Mouse (Mus musculus) gastrocnemius, adult 18-20 months (tissue): ENCODE results near the gene Pnmal2. TPM values are rescaled to one million over a fixed set of nuclear protein-coding genes. Genes with fewer than 3 reads are reported as not detected.
"Not testable (repeated sequence)": the region's sequence is repeated elsewhere in the genome, so short reads cannot be mapped to it uniquely, and the experiment has no call there.

Experiments used
- DNase-seq: peaks from one replicate; pipeline ENCODE4 v3.0.0; 2021; ENCODE audit warnings: low spot score
- total RNA-seq, 2 experiments: library from RNA; stranded (reverse); gene quantifications; 2 replicates each; pipeline ENCODE4 v1.2.3; 2021

Pnmal2 gene
- total RNA-seq, 2 experiments from 2014 or later: 0.50 to 0.64 TPM

DNA sequence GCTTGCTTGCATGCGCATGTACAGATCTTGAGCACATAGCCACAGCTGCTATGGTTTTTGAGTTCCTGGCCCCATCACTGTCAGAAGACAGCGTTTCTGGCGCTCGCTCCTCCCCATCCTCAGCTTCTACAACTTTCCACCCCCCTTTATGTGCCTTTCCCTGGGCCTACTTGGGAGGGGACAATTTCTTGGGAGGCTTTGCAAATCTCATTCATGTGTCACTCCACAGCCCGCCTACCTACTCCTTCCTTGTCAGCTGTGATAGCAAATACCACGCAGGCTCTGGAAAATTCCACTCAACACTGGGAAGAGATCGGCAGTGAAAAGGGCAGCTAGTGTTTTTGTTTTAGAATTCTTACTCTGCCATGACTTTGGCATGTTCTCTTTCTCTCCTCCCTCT lies 4.2 kb upstream of the Pnmal2 start:
- DNase-seq: no peak

DNA sequence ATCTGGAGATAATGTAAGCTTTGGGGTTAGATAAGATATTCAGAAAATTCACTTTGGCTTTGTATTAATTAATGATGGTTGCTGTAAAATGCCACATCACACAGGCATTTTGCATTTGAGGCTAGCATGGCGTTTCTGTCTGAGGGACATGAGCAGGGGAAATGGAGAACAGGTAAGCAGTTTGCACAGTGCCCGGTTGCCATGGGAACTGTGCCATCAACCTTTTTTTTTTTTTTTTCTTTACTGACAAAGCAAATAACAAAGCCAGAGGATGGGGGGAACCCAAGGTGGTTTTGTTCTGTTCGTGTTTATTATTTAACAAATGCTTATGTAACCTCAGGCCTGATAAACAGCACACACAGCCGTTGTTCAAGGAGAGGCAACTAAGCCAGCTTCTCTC lies 1.6 kb upstream of the Pnmal2 start:
- DNase-seq: no peak

DNA sequence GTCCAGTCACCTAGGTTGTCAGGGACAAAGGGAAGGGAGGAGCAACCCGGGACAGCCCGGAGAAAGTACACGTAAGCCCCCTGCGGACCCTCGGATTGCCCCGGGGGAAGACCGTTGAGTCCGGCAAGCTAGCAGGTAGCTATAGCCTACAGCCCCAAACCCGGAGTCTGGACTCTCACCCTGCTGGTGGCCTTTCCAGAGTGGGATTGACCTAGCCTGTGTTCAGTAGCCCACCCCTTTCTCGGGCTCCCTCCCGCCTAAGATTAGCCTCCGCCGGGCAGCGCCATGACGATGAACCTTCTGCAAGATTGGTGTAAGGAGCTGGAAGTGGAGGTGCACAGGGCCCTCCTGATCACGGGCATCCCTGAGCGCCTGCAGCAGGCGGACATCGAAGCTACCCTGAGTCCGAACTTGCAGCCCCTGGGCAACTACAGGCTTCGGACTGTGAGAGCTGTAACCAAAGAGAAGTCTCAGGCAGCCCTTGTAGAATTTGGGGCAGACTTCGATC lies 380 bp downstream of the Pnmal2 start:
- DNase-seq: no peak

DNA sequence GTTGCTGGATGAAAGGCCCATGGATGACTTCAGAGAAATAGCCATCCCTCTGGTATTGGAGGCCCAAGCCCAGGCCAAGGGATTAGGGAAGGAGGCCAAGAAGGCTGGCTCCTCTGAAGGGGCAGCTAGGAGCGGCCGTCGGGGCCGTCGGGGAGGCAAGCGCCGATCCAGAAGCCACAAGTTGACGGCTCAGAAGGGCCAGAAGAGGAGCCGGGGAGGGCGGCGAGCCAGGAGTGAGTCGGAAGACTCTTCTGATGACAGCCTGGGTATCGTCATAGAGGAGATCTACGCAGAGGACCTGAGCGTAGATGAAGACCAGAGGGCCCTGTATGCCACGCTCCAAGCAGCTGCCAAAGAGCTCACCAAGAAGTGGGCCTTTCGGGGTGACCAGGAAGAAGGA lies 937 bp downstream of the Pnmal2 start:
- DNase-seq: no peak

DNA sequence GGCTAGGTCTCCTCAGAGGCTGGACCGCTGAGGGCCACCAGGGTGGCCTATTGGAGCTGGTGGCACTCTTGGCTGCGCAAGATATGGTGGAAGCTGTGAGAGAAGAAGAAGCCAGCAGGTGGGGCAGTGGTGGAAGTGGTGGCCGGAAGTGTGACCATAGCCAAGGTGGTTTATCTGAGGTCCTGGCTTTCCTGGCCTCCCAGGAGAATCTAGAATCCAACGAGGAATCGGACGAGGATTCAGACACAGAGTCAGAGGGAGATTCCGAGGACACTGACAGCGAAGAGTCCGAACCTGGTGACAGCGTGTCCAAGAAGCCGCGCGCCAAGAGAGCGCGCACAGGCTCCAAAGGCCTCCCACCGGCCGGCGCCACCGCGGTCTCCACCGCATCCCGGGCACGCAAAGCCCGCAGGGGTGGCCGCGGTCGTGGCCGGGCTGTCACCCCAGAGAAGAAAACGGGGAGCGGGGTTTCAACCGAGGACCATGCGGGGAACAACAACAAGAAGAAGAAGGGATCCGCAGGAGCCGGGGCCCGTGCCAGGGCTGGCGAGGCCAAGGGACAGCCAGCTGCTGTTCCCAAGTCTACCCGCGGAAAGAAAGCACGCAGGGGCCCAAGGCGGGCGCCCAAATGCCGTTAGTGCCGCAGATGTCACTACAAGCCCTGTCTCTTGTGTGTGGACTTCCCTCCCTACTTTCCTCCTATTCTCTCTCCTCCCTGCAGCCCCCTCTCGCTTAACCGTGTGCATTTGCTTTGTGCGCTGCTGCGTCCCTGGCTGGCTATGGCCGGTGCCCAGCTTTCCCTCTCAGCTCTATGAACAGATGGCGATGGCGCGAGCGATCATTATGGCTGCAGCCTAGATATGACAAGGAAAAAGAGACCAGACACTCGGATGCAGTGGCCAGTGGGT lies 2.2 kb downstream of the Pnmal2 start:
- no peak for DNase-seq

DNA sequence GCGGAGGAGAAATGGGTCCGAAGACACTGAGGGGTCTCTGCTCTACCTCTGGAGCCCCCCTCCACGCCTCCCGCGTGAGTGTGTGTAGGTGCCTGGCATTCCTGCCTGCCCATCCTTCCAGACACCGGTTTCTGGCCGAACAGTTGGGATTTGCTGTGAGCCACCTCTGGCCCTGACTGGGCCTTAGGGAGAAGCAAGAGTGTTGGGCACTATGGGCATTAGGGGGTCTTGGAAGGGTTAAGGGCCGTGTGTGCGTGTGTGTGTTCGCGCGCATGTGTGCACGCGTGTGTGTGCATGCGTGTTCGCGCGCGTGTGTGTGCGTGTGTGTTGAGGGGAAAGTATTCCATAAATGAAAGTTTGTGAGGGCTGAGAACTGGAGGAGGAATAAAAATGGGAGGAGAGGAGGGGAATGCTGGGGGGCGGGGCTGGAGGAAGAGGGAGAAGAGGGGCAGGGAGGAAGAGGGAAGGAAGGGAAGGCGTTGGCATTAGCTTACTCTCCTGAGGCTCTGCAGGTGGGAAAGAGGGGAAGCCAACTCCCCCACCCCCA lies 2.9 kb downstream of the Pnmal2 start:
- no peak for DNase-seq

DNA sequence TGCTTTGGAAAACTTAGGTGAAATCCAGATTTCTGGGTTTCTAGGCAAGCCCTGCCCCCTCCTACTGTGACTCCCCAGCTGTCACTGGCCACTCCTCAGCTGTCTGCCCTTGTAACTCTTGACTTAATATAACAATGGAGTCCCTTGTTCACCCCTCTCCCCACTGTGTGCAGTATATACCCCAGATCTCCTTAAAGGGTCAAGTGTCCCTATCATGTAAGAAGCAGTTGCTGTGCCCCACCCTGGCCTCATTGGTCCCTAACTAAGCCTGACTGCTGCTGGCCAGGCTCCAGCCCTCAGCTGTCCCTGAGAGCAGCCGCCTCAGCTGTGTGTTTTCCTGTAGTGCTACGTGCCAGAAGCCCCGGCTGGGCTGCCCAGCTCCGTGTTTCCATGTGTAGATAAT lies 3.5 kb downstream of the Pnmal2 start:
- DNase-seq: no peak

DNA sequence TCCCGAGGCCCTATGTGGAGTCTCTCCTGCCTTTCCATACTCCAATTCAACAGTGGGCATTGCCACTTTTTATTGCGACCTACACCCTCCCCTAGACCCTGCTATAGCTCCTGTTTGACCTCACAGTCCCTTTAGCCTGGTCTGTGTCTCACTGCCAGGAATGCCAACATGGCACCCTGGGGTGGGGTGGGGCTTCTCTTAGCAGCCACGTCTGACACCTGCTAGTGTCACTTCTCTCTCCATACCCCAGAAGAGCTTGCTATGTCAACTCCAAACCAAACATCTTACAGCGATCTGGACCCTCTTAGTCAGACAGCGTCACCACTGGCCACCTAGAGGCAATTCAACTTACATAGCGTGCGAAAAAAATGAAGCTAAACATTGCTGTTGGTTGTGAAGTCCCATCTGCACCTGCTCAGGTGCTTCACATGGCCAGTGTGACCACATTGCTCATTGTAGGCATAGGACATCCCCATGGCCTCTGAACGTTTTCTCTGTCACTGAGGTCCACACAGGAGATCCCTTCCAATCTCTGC lies 4.5 kb downstream of the Pnmal2 start:
- no peak for DNase-seq

DNA sequence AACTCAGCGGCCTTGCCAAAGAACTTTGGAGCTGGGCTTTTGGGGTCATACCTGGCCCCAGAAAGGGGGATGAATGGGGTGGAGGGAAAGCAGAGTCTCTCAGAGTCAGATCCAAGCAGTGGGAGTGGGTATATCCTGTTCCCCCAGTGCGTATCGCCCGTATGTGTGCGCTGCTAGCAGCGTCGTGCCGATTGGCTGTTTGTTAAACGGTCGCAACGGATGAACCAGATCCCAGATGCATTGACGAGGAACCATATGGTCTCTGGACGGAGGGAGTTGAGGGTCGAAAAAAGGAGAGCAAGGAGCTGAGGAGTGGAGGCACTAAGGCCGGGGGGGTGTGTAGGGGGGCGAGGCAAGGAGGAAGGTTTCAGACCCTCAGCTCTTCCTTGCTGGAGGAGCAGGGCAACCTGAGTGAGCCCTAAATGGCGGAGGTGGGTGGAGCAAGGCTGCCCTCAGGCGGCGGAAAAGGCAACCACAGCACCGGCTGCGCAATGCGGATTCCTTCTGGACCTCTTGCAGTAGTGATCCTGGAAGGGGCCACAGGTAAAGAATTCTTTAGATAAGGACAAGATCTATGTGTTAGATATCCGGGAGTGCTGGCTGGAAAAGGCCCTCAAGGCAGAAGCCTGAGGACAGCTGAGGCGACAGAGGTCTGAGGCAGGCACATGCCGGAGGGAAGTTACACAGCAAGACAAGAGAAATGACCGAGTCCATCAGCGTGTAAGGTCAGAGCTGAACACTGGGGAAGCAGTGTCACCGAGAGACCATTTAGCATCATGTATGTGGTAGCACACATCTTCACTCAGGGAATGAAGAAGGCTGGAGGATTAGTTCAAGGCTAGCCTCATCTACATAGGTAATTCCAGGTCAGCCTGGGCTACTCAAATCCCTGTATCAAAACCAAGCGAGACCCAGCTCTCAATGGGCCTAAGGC lies 5.7 kb downstream of the Pnmal2 start:
- DNase-seq: peak; percentile 69

DNA sequence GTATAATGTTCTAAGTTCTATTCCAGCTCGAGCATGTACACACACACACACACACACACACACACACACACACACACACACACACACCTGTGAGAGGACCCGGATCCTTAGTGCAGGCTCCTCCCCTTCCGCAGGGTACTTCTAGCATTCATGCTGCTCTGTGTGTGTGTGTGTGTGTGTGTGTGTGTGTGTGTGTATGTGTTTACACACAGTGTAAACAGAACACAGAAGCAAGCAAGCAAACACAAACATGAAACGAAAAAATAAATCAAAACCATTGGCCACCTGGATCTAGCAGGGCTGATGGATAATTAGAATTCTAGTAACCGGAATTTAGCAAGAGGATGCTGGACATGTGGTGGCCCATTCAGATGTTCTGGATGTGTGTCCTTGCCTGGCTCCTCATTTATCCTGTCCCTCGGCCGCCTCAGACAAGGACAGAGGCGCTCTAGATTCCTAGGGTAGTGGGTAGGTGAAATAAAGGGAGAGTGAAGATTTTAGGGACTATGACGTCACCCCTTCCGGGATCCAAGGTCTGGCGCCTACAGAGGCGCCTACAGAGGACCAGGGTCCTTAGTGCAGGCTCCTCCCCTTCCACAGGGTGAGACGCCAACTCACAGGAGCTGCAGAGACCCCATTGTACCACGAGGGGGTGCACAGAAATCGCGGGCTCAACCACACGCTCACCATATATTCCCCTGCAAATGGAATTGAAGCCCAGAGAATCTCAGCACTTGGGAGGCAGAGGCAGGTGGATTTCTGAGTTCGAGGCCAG lies 6.6 kb downstream of the Pnmal2 start:
- DNase-seq: peak; percentile 78

DNA sequence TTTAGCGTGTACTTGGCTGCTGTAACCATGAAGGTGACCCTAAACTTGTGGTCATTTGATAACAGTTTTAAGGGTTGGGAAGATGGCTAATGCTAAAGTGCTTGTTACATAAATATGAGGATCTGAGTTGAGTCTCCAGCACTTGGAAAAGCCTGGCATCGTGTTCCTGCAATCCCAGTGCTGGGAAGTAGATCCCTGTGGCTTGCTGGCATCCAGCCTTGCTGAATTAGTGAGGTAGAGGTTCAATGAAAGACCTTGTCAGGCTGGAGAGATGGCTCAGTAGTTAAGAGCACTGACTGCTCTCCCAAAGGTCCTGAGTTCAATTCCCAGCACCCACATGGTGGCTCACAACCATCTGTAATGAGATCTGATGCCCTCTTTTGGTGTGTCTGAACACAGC lies 9.3 kb downstream of the Pnmal2 start:
- not testable (repeated sequence) for DNase-seq

DNA sequence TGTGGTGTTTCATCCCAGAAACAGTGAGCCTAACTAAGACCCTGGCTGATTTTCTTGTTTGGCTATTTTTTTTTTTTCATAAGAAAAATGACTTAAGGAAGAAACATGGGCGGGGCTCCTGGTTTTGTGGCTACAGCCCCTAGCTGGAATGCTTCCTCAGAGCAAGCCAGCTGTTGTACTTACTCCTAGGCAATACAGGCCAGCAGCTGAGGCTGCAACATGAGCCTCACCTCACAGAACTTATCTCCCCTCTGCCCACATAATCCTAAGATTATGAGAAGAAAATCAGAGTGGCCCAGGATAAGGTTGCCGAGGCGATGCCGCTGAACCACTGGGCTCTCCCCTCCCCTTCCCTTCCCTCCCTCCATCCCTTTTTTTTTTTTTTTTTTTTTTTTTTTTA lies 11.2 kb downstream of the Pnmal2 start:
- no peak for DNase-seq

DNA sequence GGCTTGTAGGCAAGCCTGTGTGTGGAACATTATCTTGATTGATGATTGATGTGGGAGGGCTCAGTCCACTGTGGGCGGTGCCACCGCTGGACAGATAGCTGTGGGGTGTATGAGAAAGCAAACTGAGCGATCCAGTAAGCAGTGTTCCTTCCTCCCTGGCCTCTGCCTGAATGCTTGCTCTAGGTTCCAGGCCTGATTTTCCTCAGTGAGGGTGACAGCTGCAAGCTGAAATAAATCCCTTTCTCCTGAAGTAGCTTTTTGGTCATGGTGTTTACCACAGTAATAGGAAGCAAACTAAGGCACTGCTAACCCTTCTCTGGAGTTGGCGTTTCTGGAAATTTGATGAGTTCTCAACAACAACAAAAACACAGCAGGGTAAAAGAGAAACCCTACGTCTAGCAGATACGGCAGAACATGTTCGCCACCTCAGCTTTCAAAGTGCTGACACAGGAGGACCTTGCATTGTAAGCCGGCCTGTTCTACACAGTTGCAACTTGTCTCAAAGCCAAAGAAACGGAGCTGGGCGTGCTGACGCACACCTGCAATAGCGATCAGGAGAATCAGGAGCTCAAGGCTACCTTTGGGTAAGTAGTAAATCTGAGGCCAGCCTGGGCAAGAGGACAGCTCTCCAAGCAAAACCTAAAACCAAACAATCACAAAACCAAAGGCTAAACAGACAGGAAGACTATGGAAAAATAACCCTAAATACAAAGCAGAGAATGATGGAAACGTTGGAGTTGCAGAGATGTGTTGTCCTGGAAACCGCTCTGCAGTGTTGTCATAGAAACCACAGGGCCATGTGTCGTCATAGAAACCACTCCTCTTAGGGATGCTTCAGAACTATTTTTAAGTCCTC lies 12.2 kb downstream of the Pnmal2 start:
- no peak for DNase-seq

DNA sequence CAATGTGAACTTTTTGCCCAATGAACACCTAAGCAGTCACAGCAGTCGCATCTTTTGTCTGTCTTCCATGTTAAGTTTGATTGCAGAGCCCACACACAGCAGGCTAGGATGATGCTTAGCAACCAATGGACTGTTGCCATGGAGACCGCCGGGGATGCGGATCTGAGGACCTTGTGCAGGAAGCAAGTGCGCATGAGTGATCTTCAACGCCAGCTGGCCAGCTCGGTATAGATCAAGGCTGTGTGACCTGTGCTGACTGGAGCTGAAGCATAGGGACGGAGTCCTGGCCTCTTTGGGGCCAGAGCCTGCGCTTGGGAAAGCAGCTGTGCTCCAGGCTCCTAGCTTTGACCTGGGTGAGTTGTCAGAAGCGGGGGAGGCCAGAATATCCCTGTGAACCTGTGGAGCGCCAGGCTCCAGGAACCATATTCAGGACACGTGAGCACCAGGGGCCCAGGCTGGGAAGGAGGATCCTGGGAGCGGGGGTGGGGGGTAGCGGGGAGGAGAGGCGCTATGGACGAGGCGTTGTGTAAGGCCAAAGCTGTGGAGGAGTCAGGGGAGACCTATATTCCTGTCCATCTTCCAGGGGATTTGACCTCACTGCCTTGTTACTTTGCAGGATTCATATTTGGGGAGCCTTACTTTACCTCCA lies 15.2 kb downstream of the Pnmal2 start, which contains the start of gene Pnmal1:
Gene Pnmal1, plus strand, starts transcription at position 141 of the 649 bp plus-strand sequence.
- no peak for DNase-seq

DNA sequence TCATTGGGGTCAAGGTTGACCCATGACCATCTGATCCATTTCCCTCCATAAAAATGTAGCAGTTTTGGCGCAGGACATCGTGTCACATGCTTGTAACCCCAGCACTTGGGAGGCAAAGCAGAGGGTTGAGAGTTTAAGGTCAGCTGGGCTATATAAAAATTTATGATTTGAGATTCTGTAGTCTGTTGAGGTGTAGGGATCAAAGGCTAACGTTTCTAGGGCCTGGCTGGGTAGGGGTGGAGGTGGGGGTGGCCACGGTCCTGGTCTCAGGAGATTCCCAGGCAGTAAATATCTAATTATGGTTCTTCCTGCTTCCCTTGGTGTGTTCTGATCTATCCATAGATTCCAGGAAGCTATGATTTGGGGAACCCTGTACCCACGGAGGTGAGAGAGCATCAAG lies 17.2 kb downstream of the Pnmal2 start:
- no peak for DNase-seq

DNA sequence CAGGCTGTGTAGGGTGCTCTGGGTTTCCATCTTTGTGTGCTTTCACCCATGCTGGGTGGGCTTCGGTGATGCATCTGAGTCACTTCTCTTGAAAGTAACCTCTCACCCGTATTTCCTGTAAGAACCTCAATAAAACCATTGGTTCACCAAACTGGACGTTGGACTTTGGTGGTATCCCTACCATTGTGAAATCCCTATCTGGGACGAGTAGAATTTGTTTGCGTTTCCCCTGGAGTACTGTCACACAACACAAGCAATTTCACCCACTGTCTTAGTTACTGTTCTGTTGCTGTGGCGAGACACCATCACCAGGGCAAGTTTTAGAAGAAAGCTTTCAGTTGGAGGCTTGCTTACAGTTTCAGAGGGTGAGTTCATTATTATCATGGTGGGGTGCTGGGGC lies 23.9 kb downstream of the Pnmal2 start:
- no peak for DNase-seq

DNA sequence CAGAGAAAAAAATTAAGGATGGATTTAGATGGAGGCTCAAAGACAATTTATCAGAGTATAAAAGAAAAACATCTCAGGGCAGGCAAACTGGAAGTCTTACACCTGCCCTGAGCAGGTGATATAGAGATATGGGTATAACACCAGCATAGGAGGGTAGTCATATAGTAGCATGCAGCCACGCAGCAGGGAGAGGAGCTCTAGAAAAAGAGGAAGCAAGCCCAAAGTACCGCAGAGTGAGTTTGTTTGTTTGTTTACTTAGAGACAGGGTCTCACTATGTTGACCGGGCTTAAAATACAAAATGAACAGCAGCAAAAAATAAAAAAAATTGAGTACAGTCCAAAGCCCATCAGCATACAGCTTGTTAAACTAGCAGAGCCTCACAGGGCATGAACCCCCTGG lies 26.7 kb downstream of the Pnmal2 start:
- DNase-seq: no peak

DNA sequence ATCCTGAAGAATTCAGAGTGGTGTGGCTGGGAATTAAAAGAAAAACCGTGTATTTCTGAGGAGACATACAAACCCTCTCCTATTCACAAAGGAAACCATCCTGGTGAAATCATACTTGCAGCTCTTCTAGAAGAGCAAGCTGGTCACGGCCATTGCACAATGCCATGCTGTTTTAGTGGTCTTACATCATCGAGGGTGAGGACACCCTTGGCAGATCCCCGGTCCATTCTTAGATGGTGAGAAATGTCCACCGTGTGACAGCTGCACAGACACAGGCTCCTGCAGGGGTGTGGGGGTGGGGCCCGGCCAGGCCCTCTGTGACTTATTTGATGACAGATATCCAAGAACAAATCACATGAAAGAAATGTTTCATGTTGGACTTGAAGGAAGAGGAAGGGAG lies 29.5 kb downstream of the Pnmal2 start:
- peak; percentile 79 for DNase-seq

DNA sequence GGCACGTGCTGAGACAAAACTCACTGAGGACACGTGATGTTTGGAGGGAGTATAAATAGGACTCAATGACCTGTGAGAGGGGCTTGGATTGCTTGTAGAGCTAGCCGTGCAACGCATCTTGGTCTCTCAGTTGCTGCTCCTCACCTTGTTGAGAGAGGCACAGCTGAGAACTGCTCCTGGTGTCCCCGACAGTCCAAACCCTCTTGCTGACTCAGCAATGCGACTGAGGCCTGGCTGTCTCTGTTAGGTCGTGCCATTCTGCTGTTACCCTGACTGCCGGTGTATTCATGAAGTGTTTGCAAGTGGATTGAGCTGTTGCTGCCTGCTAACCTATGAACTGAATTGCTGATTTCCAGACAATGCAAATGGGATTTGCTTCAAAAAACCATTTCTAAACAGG lies 31.8 kb downstream of the Pnmal2 start:
- no peak for DNase-seq
